Mouse (Mus musculus) lung, postnatal 0 days (tissue): Measurements from ENCODE around the gene Boc.

Experiments
- CTCF ChIP-seq: IDR thresholded peaks from 2 replicates; pipeline ENCODE4 v1.5.1; 2016; ENCODE audit warnings: antibody characterized with exemption, mild to moderate bottlenecking
- EP300 ChIP-seq: IDR thresholded peaks from 2 replicates; pipeline ENCODE4 v1.6.1; 2016; ENCODE audit warnings: antibody characterized with exemption, mild to moderate bottlenecking, control low read depth

DNA sequence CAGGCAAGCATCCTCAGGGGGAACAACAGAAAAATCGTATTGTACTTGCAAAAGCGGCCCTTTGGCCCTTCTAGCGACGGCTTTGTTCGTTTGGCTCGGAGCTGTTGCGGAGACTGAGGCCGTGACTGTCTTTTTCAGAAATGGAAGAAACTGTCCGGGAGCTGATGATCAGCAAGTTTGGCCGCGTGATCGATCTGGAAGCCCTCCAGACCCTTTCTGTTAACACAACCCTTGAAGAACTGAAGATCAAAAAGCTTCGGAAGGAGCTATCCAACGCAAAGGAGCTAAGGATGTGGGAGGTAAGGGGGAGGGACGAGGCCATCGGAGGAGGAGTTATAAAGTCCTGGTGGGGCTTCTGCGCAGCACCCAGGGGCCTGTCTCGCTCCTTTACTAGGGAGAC lies 79.9 kb downstream of the Boc start:
- TF ChIP-seq CTCF: no peak
- TF ChIP-seq EP300: no peak
